Mouse (Mus musculus): ENCODE results near the gene Zcchc18. TPM values are rescaled to one million over a fixed set of nuclear protein-coding genes. Genes with fewer than 3 reads are reported as not detected.
A peak's percentile ranks its signal among the peaks of the same experiment; 100 is the strongest.
"Not testable (repeated sequence)": the region's sequence is repeated elsewhere in the genome, so short reads cannot be mapped to it uniquely, and the experiment has no call there.

Gene Zcchc18
- 1.2 TPM in 1 of 2 replicates, not detected in the other for polyA plus RNA-seq (2012; ENCODE audit: insufficient read depth, low replicate concordance)

- Histone ChIP-seq H3K4me3 (replicated peaks) (peak within 1 kb of the TSS; percentile 86), H3K27me3 (replicated peaks) (peaks cover 24% of the 10 kb centered on the region), H3K9me3 (no peaks in the 10 kb centered on the region), H3K4me1 (peaks cover 15% of the 10 kb centered on the region), H3K36me3 (replicated peaks; ENCODE audit: low read length) (no peaks in the 10 kb centered on the region)
- TF ChIP-seq FLI1 (IDR thresholded peaks at IDR 0.05; ENCODE audit: low read length) = no peak
- TF ChIP-seq GATA1 (IDR thresholded peaks at IDR 0.05; ENCODE audit: borderline replicate concordance, low read length) = no peak
Observed at GRCm38 (mm10) chrX:136992978-136993547, at the start of gene Zcchc18. Zcchc18 (plus strand) TSS chrX:136993155.

GRCm38 (mm10) chrX:136957583-136958279, 35.2 kb upstream of the Zcchc18 start:
- H3K4me3 ChIP-seq (replicated peaks); H3K27me3 ChIP-seq (replicated peaks); H3K4me1 ChIP-seq; H3K9me3 ChIP-seq; H3K36me3 ChIP-seq (replicated peaks; ENCODE audit: low read length): not testable (repeated sequence)

GRCm38 (mm10) chrX:136958300-136958699, 34.7 kb upstream of the Zcchc18 start:
- H3K9me3 ChIP-seq = not testable (repeated sequence)

GRCm38 (mm10) chrX:136959688-136960087, 33.3 kb upstream of the Zcchc18 start:
- Histone ChIP-seq H3K9me3 (peaks cover 13% of the 10 kb centered on the region), H3K4me3 (replicated peaks) (no peak overlapping the region), H3K27me3 (replicated peaks) (no peaks in the 10 kb centered on the region), H3K4me1 (no peaks in the 10 kb centered on the region), H3K36me3 (replicated peaks; ENCODE audit: low read length) (no peaks in the 10 kb centered on the region)
- TF ChIP-seq FLI1 (IDR thresholded peaks at IDR 0.05; ENCODE audit: low read length) (no peak), GATA1 (IDR thresholded peaks at IDR 0.05; ENCODE audit: borderline replicate concordance, low read length) (no peak)

More at GRCm38 (mm10) chrX:136958300-136958699, 34.7 kb upstream of the Zcchc18 start:
- not testable (repeated sequence) for H3K27me3 ChIP-seq (replicated peaks); H3K36me3 ChIP-seq (replicated peaks; ENCODE audit: low read length); H3K4me3 ChIP-seq (replicated peaks); H3K4me1 ChIP-seq

- H3K27me3 ChIP-seq (replicated peaks); H3K4me3 ChIP-seq (replicated peaks); H3K4me1 ChIP-seq; H3K9me3 ChIP-seq; H3K36me3 ChIP-seq (replicated peaks; ENCODE audit: low read length): not testable (repeated sequence)
Observed at GRCm38 (mm10) chrX:136975397-136975796, 17.6 kb upstream of the Zcchc18 start, which contains the start of gene Tmsb15b2. Tmsb15b2 (minus strand) TSS chrX:136975497.

GRCm38 (mm10) chrX:136976424-136977084, 16.4 kb upstream of the Zcchc18 start, which contains the start of the genes Tmsb15l and Tmsb15b1:
Tmsb15l (minus strand) TSS chrX:136976869.
Tmsb15b1 (minus strand) TSS chrX:136976874.
- H3K4me1 ChIP-seq = no peaks in the 10 kb centered on the region
- no peaks in the 10 kb centered on the region for H3K9me3 ChIP-seq
- no peak for TF ChIP-seq GATA1 (IDR thresholded peaks at IDR 0.05; ENCODE audit: borderline replicate concordance, low read length)
- TF ChIP-seq FLI1 (IDR thresholded peaks at IDR 0.05; ENCODE audit: low read length) = no peak
- no peaks in the 10 kb centered on the region for H3K36me3 ChIP-seq (replicated peaks; ENCODE audit: low read length)
- H3K27me3 ChIP-seq (replicated peaks) = peaks cover 3% of the 10 kb centered on the region
- peak within 1 kb of the TSS; percentile 67 for H3K4me3 ChIP-seq (replicated peaks)

GRCm38 (mm10) chrX:136978616-136979015, 14.3 kb upstream of the Zcchc18 start:
- no peaks in the 10 kb centered on the region for H3K36me3 ChIP-seq (replicated peaks; ENCODE audit: low read length)
- no peaks in the 10 kb centered on the region for H3K9me3 ChIP-seq
- H3K4me3 ChIP-seq (replicated peaks) = no peak overlapping the region
- TF ChIP-seq GATA1 (IDR thresholded peaks at IDR 0.05; ENCODE audit: borderline replicate concordance, low read length) (no peak), FLI1 (IDR thresholded peaks at IDR 0.05; ENCODE audit: low read length) (no peak)
- H3K27me3 ChIP-seq (replicated peaks) = peaks cover 7% of the 10 kb centered on the region
- H3K4me1 ChIP-seq = no peaks in the 10 kb centered on the region

- Histone ChIP-seq H3K27me3 (replicated peaks) (peaks cover 5% of the 10 kb centered on the region), H3K4me3 (replicated peaks) (no peak overlapping the region), H3K9me3 (no peaks in the 10 kb centered on the region)
Observed at GRCm38 (mm10) chrX:136986039-136986438, 6.9 kb upstream of the Zcchc18 start.

GRCm38 (mm10) chrX:136991274-136991673, 1.7 kb upstream of the Zcchc18 start:
- Histone ChIP-seq H3K9me3 (no peaks in the 10 kb centered on the region), H3K36me3 (replicated peaks; ENCODE audit: low read length) (no peaks in the 10 kb centered on the region), H3K4me3 (replicated peaks) (no peak overlapping the region), H3K27me3 (replicated peaks) (peaks cover 23% of the 10 kb centered on the region), H3K4me1 (peaks cover 14% of the 10 kb centered on the region)
- TF ChIP-seq GATA1 (IDR thresholded peaks at IDR 0.05; ENCODE audit: borderline replicate concordance, low read length) = no peak
- no peak for TF ChIP-seq FLI1 (IDR thresholded peaks at IDR 0.05; ENCODE audit: low read length)

More at GRCm38 (mm10) chrX:136986039-136986438, 6.9 kb upstream of the Zcchc18 start:
- no peaks in the 10 kb centered on the region for H3K36me3 ChIP-seq (replicated peaks; ENCODE audit: low read length)
- no peak for TF ChIP-seq GATA1 (IDR thresholded peaks at IDR 0.05; ENCODE audit: borderline replicate concordance, low read length)
- no peak for TF ChIP-seq FLI1 (IDR thresholded peaks at IDR 0.05; ENCODE audit: low read length)
- peaks cover 8% of the 10 kb centered on the region for H3K4me1 ChIP-seq

Measured in megakaryocyte, embryonic 14.5 days (primary cell).